Mouse (Mus musculus): ENCODE measurements around the gene Brinp1.

GRCm38 (mm10) chr4:68950556-68950955 lies 3.6 kb downstream of the Brinp1 start:
- TF ChIP-seq MAFK (IDR thresholded peaks at IDR 0.05; ENCODE audit: insufficient read depth, low read depth, low read length) (no peak), ZC3H11A (IDR thresholded peaks at IDR 0.05; ENCODE audit: borderline replicate concordance, low read depth, low read length) (peak; percentile 48; the same call in 1 of the 2 replicates)
